Mouse (Mus musculus) urinary bladder, postnatal 4 days (tissue): ENCODE data around the gene Ms4a4a.

Experiments
- DNase-seq, 2 experiments: peaks; one replicate each; pipeline ENCODE4 v3.0.0; 2021 to 2022; ENCODE audit warnings: low spot score in 2 of 2

Ms4a4a gene

DNA sequence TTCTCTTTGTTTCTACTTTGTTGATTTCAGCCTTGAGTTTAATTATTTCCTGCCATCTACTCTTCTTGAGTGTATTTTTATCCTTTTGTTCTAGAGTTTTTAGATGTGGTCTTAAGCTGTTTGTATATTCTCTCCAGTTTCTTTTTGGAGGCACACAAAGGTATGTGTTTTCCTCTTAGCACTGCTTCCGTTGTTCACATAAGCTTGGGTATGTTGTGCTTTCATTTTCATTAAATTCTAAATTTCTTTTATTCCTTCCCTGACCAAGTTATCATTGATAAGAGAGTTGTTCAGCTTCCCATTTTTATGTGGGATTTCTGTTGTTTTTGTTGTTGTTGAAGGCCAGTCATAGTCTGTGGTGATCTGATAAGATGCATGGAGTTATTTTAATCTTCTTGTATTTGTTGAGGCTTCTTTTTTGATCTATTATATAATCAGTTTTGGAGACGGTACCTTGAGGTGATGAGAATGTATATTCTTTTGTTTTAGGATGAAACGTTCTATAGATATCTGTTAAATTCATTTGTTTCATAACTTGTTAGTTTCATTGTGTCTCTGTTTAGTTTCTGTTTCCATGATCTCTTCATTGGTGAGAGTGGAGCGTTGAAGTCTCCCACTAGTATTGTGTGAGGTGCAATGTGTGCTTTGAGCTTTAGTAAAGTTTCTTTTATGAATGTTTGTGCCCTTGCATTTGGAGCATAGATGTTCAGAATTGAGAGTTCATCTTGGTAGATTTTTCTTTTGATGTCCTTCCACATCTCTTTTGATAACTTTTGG lies 59.9 kb downstream of the Ms4a4a start:
- no peak for DNase-seq
